ENCODE assay signal across 12 mouse cellular contexts in genomic region chr1:132530631-132531191, GRCm38 (mm10). TPM values are rescaled to one million over a fixed set of nuclear protein-coding genes. Genes with fewer than 3 reads are reported as not detected.
DNase-seq lines count a peak whose midpoint lies in the region; ATAC-seq lines count a peak whose summit lies in the region.
"Had no signal": no experiment of that assay in that cellular context is flagged by ENCODE, and none has a peak within 500 bp of the region (broad histone marks: within the 10 kb centered on the region; RNA-seq: fewer than 3 reads in every experiment).

No protein-coding gene starts in this region.

- peaks cover 25% of the 10 kb centered on the region for H3K4me1 ChIP-seq in embryonic facial prominence, embryonic 12.5 days
- H3K4me1 ChIP-seq in hindbrain, embryonic 15.5 days (replicated peaks), result peaks cover 41% of the 10 kb centered on the region
- peaks cover 57% of the 10 kb centered on the region for H3K4me1 ChIP-seq in neural tube, embryonic 12.5 days

- no peak overlapping the region for H3K4me3 ChIP-seq in embryonic facial prominence, embryonic 12.5 days
- H3K4me3 ChIP-seq in hindbrain, embryonic 15.5 days, result no peak overlapping the region
- no peak overlapping the region for H3K4me3 ChIP-seq in neural tube, embryonic 12.5 days
- H3K4me3 ChIP-seq: gastrocnemius, adult 2 months had no signal

- H3K36me3 ChIP-seq in embryonic facial prominence, embryonic 12.5 days, result no peaks in the 10 kb centered on the region
- no peaks in the 10 kb centered on the region; the same call in 1 of the 2 replicates for H3K36me3 ChIP-seq in hindbrain, embryonic 15.5 days
- H3K36me3 ChIP-seq in neural tube, embryonic 12.5 days, result peaks cover 13% of the 10 kb centered on the region

- H3K9me3 ChIP-seq in embryonic facial prominence, embryonic 12.5 days, result no peaks in the 10 kb centered on the region
- H3K9me3 ChIP-seq in hindbrain, embryonic 15.5 days, result no peaks in the 10 kb centered on the region
- H3K9me3 ChIP-seq in neural tube, embryonic 12.5 days, result no peaks in the 10 kb centered on the region

- no peak overlapping the region for H3K27ac ChIP-seq in embryonic facial prominence, embryonic 12.5 days
- H3K27ac ChIP-seq in hindbrain, embryonic 15.5 days (replicated peaks), result peak overlapping the region; percentile 12; the same call in 1 of the 2 replicates
- peak overlapping the region; percentile 20; the same call in 1 of the 2 replicates for H3K27ac ChIP-seq in neural tube, embryonic 12.5 days
- H3K27ac ChIP-seq: gastrocnemius, adult 2 months had no signal

- H3K9ac ChIP-seq in embryonic facial prominence, embryonic 12.5 days, result no peak overlapping the region
- no peak overlapping the region for H3K9ac ChIP-seq in hindbrain, embryonic 15.5 days
- no peak overlapping the region for H3K9ac ChIP-seq in neural tube, embryonic 12.5 days

- no peak for ATAC-seq in cerebellum, adult (ENCODE audit: insufficient number of reproducible peaks, low FRiP score, low TSS enrichment)
- peak; percentile 43 for ATAC-seq in embryonic facial prominence, embryonic 12.5 days (ENCODE audit: insufficient number of reproducible peaks, insufficient read depth, low FRiP score, low TSS enrichment)
- ATAC-seq in hindbrain, embryonic 15.5 days (ENCODE audit: low FRiP score, low read depth), result peak; percentile 43; the same call in 1 of the 2 replicates
- peak; percentile 88 for ATAC-seq in neural tube, embryonic 12.5 days (ENCODE audit: low FRiP score, low read depth)

- peak; percentile 69 to 76 for DNase-seq in cerebellum, postnatal 10 days
- no peak for DNase-seq in right cerebral cortex, postnatal 14 days
- no peak for DNase-seq in urinary bladder, postnatal 10 days (ENCODE audit: low spot score)
- no peak for DNase-seq in urinary bladder, postnatal 14 days (ENCODE audit: low spot score)
- DNase-seq: gastrocnemius, adult 2 months; layer of hippocampus, adult 9-11 months; lung, adult 18-20 months had no signal

- peaks cover 24% of the 10 kb centered on the region for H3K27me3 ChIP-seq in embryonic facial prominence, embryonic 12.5 days
- no peaks in the 10 kb centered on the region for H3K27me3 ChIP-seq in hindbrain, embryonic 15.5 days
- H3K27me3 ChIP-seq in neural tube, embryonic 12.5 days (replicated peaks), result no peaks in the 10 kb centered on the region; the same call in 1 of the 2 replicates

- no peak overlapping the region for H3K4me2 ChIP-seq in embryonic facial prominence, embryonic 12.5 days (replicated peaks)
- H3K4me2 ChIP-seq in hindbrain, embryonic 15.5 days, result no peak overlapping the region
- H3K4me2 ChIP-seq in neural tube, embryonic 12.5 days (replicated peaks), result no peak overlapping the region

- 3% methylated on average over 5 of the region's 5 CpGs for WGBS in embryonic facial prominence, embryonic 12.5 days
- 3% methylated on average over 5 of the region's 5 CpGs for WGBS in hindbrain, embryonic 15.5 days
- under 1% methylated on average over 5 of the region's 5 CpGs for WGBS in neural tube, embryonic 12.5 days

RNA-seq across cellular contexts. Expression of gene Cntn2, which starts 12.3 kb away (rescaled TPM):
- polyA plus RNA-seq in embryonic facial prominence, embryonic 12.5 days (2016; fragmentation: Nextera tagmentation; extraction: Ambion mirVana), result 18.7 and 23.0 TPM in 2 replicates
- 28.2 and 47.0 TPM in 2 replicates for polyA plus RNA-seq in hindbrain, embryonic 15.5 days (2015; fragmentation: Nextera tagmentation; extraction: Ambion mirVana)
- 82.3 and 104 TPM in 2 replicates for polyA plus RNA-seq in neural tube, embryonic 12.5 days (2016; fragmentation: Nextera tagmentation; extraction: Ambion mirVana)
- polyA plus RNA-seq: C2C12 had no signal

RNA-seq across cellular contexts. Expression of gene Tmem81, which starts 24.7 kb away (rescaled TPM):
- polyA plus RNA-seq in embryonic facial prominence, embryonic 12.5 days (2016; fragmentation: Nextera tagmentation; extraction: Ambion mirVana), result 1.7 and 1.8 TPM in 2 replicates
- polyA plus RNA-seq in hindbrain, embryonic 15.5 days (2015; fragmentation: Nextera tagmentation; extraction: Ambion mirVana), result 0.85 and 1.1 TPM in 2 replicates
- polyA plus RNA-seq in neural tube, embryonic 12.5 days (2016; fragmentation: Nextera tagmentation; extraction: Ambion mirVana), result 1.2 TPM in 2 replicates

RNA-seq across cellular contexts. Expression of gene Rbbp5, which starts 53.5 kb away (rescaled TPM):
- 56.6 and 62.2 TPM in 2 replicates for polyA plus RNA-seq in embryonic facial prominence, embryonic 12.5 days (2016; fragmentation: Nextera tagmentation; extraction: Ambion mirVana)
- polyA plus RNA-seq in hindbrain, embryonic 15.5 days (2015; fragmentation: Nextera tagmentation; extraction: Ambion mirVana), result 41.4 and 43.8 TPM in 2 replicates
- 53.8 and 54.0 TPM in 2 replicates for polyA plus RNA-seq in neural tube, embryonic 12.5 days (2016; fragmentation: Nextera tagmentation; extraction: Ambion mirVana)

Comparison
In these comparisons a context has a peak if more than half of its experiments do, and no peak if none do; other contexts are left out.
1. DNase-seq: peak in cerebellum, postnatal 10 days (2 of 2); none in right cerebral cortex, postnatal 14 days (single experiment), urinary bladder, postnatal 10 days (single experiment) and urinary bladder, postnatal 14 days (single experiment).